Mouse (Mus musculus) gastrocnemius, postnatal 10 days (tissue): ENCODE data around the gene Sowahd. TPM values are rescaled to one million over a fixed set of nuclear protein-coding genes. Genes with fewer than 3 reads are reported as not detected.

ENCODE experiments used
- DNase-seq: peaks from one replicate; pipeline ENCODE4 v3.0.0; 2021; ENCODE audit warnings: mixed read lengths
- total RNA-seq, 2 experiments: library from RNA; stranded (reverse); gene quantifications; 2 replicates each; pipeline ENCODE4 v1.2.3; 2021

The Sowahd gene
- total RNA-seq, 2 experiments from 2014 or later: not detected

DNA sequence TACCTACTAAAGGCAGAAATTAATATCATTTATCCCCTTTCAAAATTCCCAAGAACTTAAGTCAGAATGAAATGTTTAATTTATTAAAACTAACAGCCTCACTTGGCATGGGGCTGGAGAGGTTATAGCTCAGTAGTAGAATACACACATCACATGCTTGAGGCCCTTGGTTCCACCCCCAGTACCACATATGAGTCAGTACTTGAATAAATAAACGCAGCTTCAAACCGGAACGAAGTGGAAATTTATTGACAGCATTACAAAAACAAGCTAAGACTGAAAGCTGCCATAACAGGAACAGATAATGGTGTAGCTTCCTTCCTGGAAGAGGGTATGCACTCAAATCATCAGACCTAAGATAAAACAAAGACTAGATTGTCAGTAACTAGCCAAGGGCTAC, 42.8 kb downstream of the Sowahd start:
- DNase-seq: no peak

- no peak for DNase-seq
These were observed 46.6 kb downstream of the Sowahd start for GRCm38 (mm10) chrX:37095106-37095768.

- DNase-seq: no peak
These were observed 50.0 kb downstream of the Sowahd start for GRCm38 (mm10) chrX:37098681-37099080.

Other genes with a start within 250 kb of the Sowahd start
- 10 to 100 TPM; 45.4 to 45.8 TPM for gene Ube2a, start 174.9 kb upstream of the Sowahd start, total RNA-seq
- 10 to 100 TPM; 12.1 to 13.8 TPM for gene C330007P06Rik, start 174.7 kb upstream of the Sowahd start, total RNA-seq
- 1 to 10 TPM; 3.4 to 4.6 TPM for gene Nkrf, start 145.9 kb upstream of the Sowahd start, total RNA-seq
- 10 to 100 TPM; 10.7 to 13.5 TPM for gene Sept6, start 57.1 kb upstream of the Sowahd start, total RNA-seq
- gene Rpl39, start 36.6 kb downstream of the Sowahd start, total RNA-seq: 100 to 1,000 TPM; 542 to 550 TPM
- gene Upf3b, start 61.5 kb downstream of the Sowahd start, total RNA-seq: 10 to 100 TPM in 1 of 2 experiments, 1 to 10 TPM in 1; 8.8 to 12.5 TPM
- 10 to 100 TPM in 1 of 2 experiments, 1 to 10 TPM in 1; 9.7 to 10.3 TPM for gene Nkap, start 78.0 kb downstream of the Sowahd start, total RNA-seq
- not detected for gene Akap14, start 120.0 kb downstream of the Sowahd start, total RNA-seq
- 100 to 1,000 TPM; 318 to 357 TPM for gene Ndufa1, start 142.3 kb downstream of the Sowahd start, total RNA-seq
- 1 to 10 TPM; 2.8 to 2.9 TPM for gene Rnf113a1, start 142.4 kb downstream of the Sowahd start, total RNA-seq
- gene Gm9, start 162.2 kb downstream of the Sowahd start, total RNA-seq: not detected
- not detected for gene Rhox1, start 173.4 kb downstream of the Sowahd start, total RNA-seq
- not detected for gene Rhox2a, start 196.1 kb downstream of the Sowahd start, total RNA-seq
- gene Rhox3a, start 201.1 kb downstream of the Sowahd start, total RNA-seq: not detected
- not detected for gene Rhox4a, start 216.5 kb downstream of the Sowahd start, total RNA-seq